Mouse (Mus musculus) ES-E14 (cell line): ENCODE measurements at regions not wholly inside any gene's neighbourhood (a gene's known extent, or its start where the extent isn't known, plus 50 kb on each side); places are given as distances from the start of the nearest gene placed in this dataset.
"Not testable (repeated sequence)": the region's sequence is repeated elsewhere in the genome, so short reads cannot be mapped to it uniquely, and the experiment has no call there.

ENCODE experiments used
- DNase-seq: peaks from one replicate; pipeline ENCODE4 v3.0.0-alpha.2; 2013; ENCODE audit warnings: low read depth, low spot score
- H3K27ac ChIP-seq: 2 replicates; pipeline ENCODE4 v1.5.1; 2012; ENCODE audit warnings: low read depth, mild to moderate bottlenecking, low read length, moderate library complexity, mixed read lengths; ENCODE audit not compliant: poor library complexity, insufficient read depth, severe bottlenecking
- H3K36me3 ChIP-seq: 2 replicates; pipeline ENCODE4 v1.6.1; 2012; ENCODE audit warnings: mild to moderate bottlenecking, low read length, moderate library complexity, mixed read lengths; ENCODE audit not compliant: control insufficient read depth, poor library complexity, insufficient read depth, severe bottlenecking
- H3K4me1 ChIP-seq, 2 experiments: fragments of 150-350 bp in 1 of 2; sonication (generic) in 1 of 2; 2 replicates each; pipeline ENCODE4 v1.6.1; 2012; ENCODE audit warnings: low read length in 2 of 2, mild to moderate bottlenecking in 1 of 2, mixed read lengths in 1 of 2; ENCODE audit not compliant: control insufficient read depth in 2 of 2, insufficient read depth in 2 of 2, poor library complexity in 1 of 2
- H3K4me3 ChIP-seq, 2 experiments: fragments of 150-350 bp in 1 of 2; sonication (generic) in 1 of 2; 2 replicates each; pipeline ENCODE4 v1.5.1; 2012; ENCODE audit warnings: low read length in 2 of 2, low read depth in 1 of 2, mild to moderate bottlenecking in 1 of 2, mixed read lengths in 1 of 2; ENCODE audit not compliant: insufficient read depth in 1 of 2, poor library complexity in 1 of 2, severe bottlenecking in 1 of 2
- H3K9ac ChIP-seq: 2 replicates; pipeline ENCODE4 v1.6.1; 2012; ENCODE audit warnings: low read depth, mild to moderate bottlenecking, low read length, mixed read lengths; ENCODE audit not compliant: poor library complexity, insufficient read depth, severe bottlenecking
- H3K9me3 ChIP-seq: fragments of 150-350 bp; sonication (generic); 2 replicates; pipeline ENCODE4 v1.6.1; 2012; ENCODE audit warnings: low read depth, mild to moderate bottlenecking, low read length; ENCODE audit not compliant: control insufficient read depth, insufficient read depth
- CHD2 ChIP-seq: IDR thresholded peaks from 2 replicates; pipeline ENCODE4 v1.6.1; 2014; ENCODE audit warnings: mild to moderate bottlenecking, low read depth, low read length, inconsistent platforms
- HCFC1 ChIP-seq: IDR thresholded peaks from 2 replicates; pipeline ENCODE4 v1.6.1; 2012; ENCODE audit warnings: low read length, inconsistent platforms, borderline replicate concordance; ENCODE audit not compliant: insufficient read depth
- MAFK ChIP-seq: IDR thresholded peaks from 2 replicates; pipeline ENCODE4 v1.6.1; 2014; ENCODE audit warnings: mild to moderate bottlenecking, low read depth, low read length, inconsistent platforms; ENCODE audit not compliant: insufficient read depth
- ZC3H11A ChIP-seq: IDR thresholded peaks from 2 replicates; pipeline ENCODE4 v1.6.1; 2012; ENCODE audit warnings: low read depth, mild to moderate bottlenecking, inconsistent platforms, low read length, borderline replicate concordance
- ZNF384 ChIP-seq: IDR thresholded peaks from 2 replicates; pipeline ENCODE4 v1.6.1; 2012; ENCODE audit warnings: low read depth, low read length, inconsistent platforms
- in situ Hi-C, 2 experiments: fragments of 600-800 bp; cut with MboI; formaldehyde crosslinking; loops; one replicate each; pipeline ENCODE4 v1.15.1; 2025; ENCODE audit warnings: low sequenced_read_pairs in 2 of 2, inconsistent platforms in 1 of 2; ENCODE audit not compliant: unreplicated experiment in 2 of 2

GRCm38 (mm10) chr2:109442551-109443120 lies 162.1 kb upstream of the Mettl15 start:
- Histone ChIP-seq H3K27ac (no peak overlapping the region), H3K36me3 (no peaks in the 10 kb centered on the region), H3K9me3 (no peaks in the 10 kb centered on the region), H3K4me3 (no peak overlapping the region), H3K9ac (no peak overlapping the region), H3K4me1 (no peaks in the 10 kb centered on the region)
- TF ChIP-seq HCFC1 = no peak
- DNase-seq = no peak
- in situ Hi-C loops = no loop called here

GRCm38 (mm10) chr2:109443521-109444066 lies 163.0 kb upstream of the Mettl15 start:
- in situ Hi-C loops = no loop called here
- Histone ChIP-seq H3K4me1 (no peaks in the 10 kb centered on the region), H3K36me3 (no peaks in the 10 kb centered on the region), H3K27ac (no peak overlapping the region), H3K9ac (no peak overlapping the region), H3K9me3 (no peaks in the 10 kb centered on the region), H3K4me3 (no peak overlapping the region)
- TF ChIP-seq CHD2 (no peak), ZNF384 (no peak), ZC3H11A (no peak), MAFK (no peak), HCFC1 (no peak)
- DNase-seq = no peak

DNA sequence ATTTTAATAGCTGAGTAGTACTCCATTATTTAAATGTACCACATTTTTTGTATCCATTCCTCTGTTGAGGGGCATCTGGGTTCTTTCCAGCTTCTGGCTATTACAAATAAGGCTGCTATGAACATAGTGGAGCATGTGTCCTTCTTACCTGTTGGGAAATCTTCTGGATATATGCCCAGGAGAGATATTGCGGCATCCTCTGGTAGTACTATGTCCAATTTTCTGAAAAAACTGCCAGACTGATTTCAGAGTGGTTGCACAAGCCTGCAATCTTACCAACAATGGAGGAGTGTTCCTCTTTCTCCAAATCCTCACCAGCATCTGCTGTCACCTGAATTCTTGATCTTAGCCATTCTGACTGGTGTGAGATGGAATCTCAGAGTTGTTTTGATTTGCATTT lies 181.7 kb upstream of the Mettl15 start:
- H3K36me3 ChIP-seq, H3K4me1 ChIP-seq, in situ Hi-C loops, DNase-seq, H3K4me3 ChIP-seq, H3K9ac ChIP-seq, H3K27ac ChIP-seq, H3K9me3 ChIP-seq: not testable (repeated sequence)

GRCm38 (mm10) chr2:109484306-109484705 lies 190.2 kb upstream of the Bdnf start:
- no peak for TF ChIP-seq ZNF384
- no peak for TF ChIP-seq HCFC1
- no peak for TF ChIP-seq ZC3H11A
- TF ChIP-seq MAFK = no peak
- no peak for TF ChIP-seq CHD2
- Histone ChIP-seq H3K36me3 (no peaks in the 10 kb centered on the region), H3K27ac (no peak overlapping the region), H3K4me3 (no peak overlapping the region), H3K9me3 (no peaks in the 10 kb centered on the region), H3K9ac (no peak overlapping the region), H3K4me1 (no peaks in the 10 kb centered on the region)
- in situ Hi-C loops = no loop called here
- DNase-seq = no peak

DNA sequence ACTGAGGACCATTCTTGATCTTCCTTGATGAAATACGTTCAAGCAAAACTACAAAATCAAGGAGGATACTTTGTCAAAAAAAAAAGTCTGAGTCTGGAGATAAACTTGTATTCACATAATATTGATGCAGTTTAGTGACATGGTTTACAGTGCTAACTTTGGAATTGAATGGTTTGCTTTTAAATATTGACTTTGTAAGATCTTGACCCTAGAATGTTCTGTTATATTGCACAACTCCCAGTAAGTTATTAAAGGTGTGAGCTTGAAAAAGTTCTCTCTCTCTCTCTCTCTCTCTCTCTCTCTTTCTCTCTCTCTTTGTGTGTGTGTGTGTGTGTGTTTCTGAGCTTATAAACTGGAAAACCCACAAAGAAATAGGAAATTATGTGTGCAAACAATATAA lies 186.9 kb upstream of the Bdnf start:
- Histone ChIP-seq H3K4me1 (no peaks in the 10 kb centered on the region), H3K27ac (no peak overlapping the region), H3K4me3 (no peak overlapping the region), H3K9ac (no peak overlapping the region), H3K36me3 (no peaks in the 10 kb centered on the region), H3K9me3 (no peaks in the 10 kb centered on the region)
- no peak for TF ChIP-seq CHD2
- no peak for TF ChIP-seq HCFC1
- no peak for TF ChIP-seq MAFK
- TF ChIP-seq ZC3H11A = no peak
- no peak for TF ChIP-seq ZNF384
- DNase-seq = no peak
- in situ Hi-C loops = no loop called here
